Mouse (Mus musculus) intestine, embryonic 15.5 days (tissue): ENCODE data around the gene Clcn1. TPM values are rescaled to one million over a fixed set of nuclear protein-coding genes. Genes with fewer than 3 reads are reported as not detected.

Experiments used
- ATAC-seq: fragments of 200-750 bp; cut with Nextera tagmentation; 2 replicates; pipeline ENCODE4 v1.8.0; 2017; ENCODE audit warnings: moderate TSS enrichment, moderate library complexity
- H3K27ac ChIP-seq: fragments of 300-500 bp; sonication (generic); 2 replicates; pipeline ENCODE4 v1.5.1; 2015; ENCODE audit warnings: mild to moderate bottlenecking, inconsistent platforms
- H3K27me3 ChIP-seq: fragments of 300-500 bp; sonication (generic); replicated peaks from 2 replicates; pipeline ENCODE4 v1.6.1; 2015; ENCODE audit warnings: inconsistent platforms
- H3K36me3 ChIP-seq: fragments of 300-500 bp; sonication (generic); 2 replicates; pipeline ENCODE4 v1.6.1; 2015; ENCODE audit warnings: inconsistent platforms
- H3K4me1 ChIP-seq: fragments of 300-500 bp; sonication (generic); replicated peaks from 2 replicates; pipeline ENCODE4 v1.6.1; 2015; ENCODE audit warnings: inconsistent platforms
- H3K4me2 ChIP-seq: fragments of 300-500 bp; sonication (generic); replicated peaks from 2 replicates; pipeline ENCODE4 v1.6.1; 2015; ENCODE audit warnings: mild to moderate bottlenecking, inconsistent platforms
- H3K4me3 ChIP-seq: fragments of 300-500 bp; sonication (generic); replicated peaks from 2 replicates; pipeline ENCODE4 v1.5.1; 2015; ENCODE audit warnings: inconsistent platforms
- H3K9ac ChIP-seq: fragments of 300-500 bp; sonication (generic); 2 replicates; pipeline ENCODE4 v1.6.1; 2015; ENCODE audit warnings: inconsistent platforms
- H3K9me3 ChIP-seq: fragments of 300-500 bp; sonication (generic); 2 replicates; pipeline ENCODE4 v1.6.1; 2016; ENCODE audit warnings: inconsistent platforms
- WGBS: fragments of 180-500 bp; shearing (Covaris S2); methylation state at CpG from one replicate; pipeline ENCODE4 v1.1.7; 2015; 5-methylcytosine and 5-hydroxymethylcytosine counted together
- polyA plus RNA-seq: library from polyadenylated mRNA; unstranded; fragments of >200 nt; fragmentation: Nextera tagmentation; extraction: Ambion mirVana; gene quantifications from 2 replicates; pipeline ENCODE4 v1.2.1, GENCODE M21; 2015

Clcn1 gene
- polyA plus RNA-seq, 1 experiment from 2014 or later, result 0.13 TPM

GRCm38 (mm10) chr6:42354076-42355019, 67.9 kb downstream of the Clcn1 start:
- WGBS, result 52% methylated on average over 11 of the region's 11 CpGs
- H3K27me3 ChIP-seq, result no peaks in the 10 kb centered on the region
- H3K9ac ChIP-seq, result no peak overlapping the region
- no peak for ATAC-seq
- H3K36me3 ChIP-seq, result peaks cover 25% of the 10 kb centered on the region
- no peak overlapping the region for H3K4me3 ChIP-seq
- H3K4me1 ChIP-seq, result peaks cover 40% of the 10 kb centered on the region
- H3K4me2 ChIP-seq, result peak overlapping the region; percentile 90
- H3K27ac ChIP-seq, result no peak overlapping the region
- H3K9me3 ChIP-seq, result no peaks in the 10 kb centered on the region

GRCm38 (mm10) chr6:42355366-42355765, 68.9 kb downstream of the Clcn1 start:
- WGBS, result 90% methylated on average over 6 of the region's 6 CpGs
- Histone ChIP-seq H3K27me3 (no peaks in the 10 kb centered on the region), H3K4me2 (no peak overlapping the region), H3K36me3 (peaks cover 25% of the 10 kb centered on the region), H3K4me1 (peaks cover 40% of the 10 kb centered on the region), H3K9me3 (no peaks in the 10 kb centered on the region), H3K9ac (no peak overlapping the region), H3K4me3 (no peak overlapping the region), H3K27ac (no peak overlapping the region)
- no peak for ATAC-seq

- ATAC-seq, result no peak
- Histone ChIP-seq H3K4me3 (no peak overlapping the region), H3K27ac (no peak overlapping the region), H3K4me2 (no peak overlapping the region), H3K9me3 (no peaks in the 10 kb centered on the region), H3K27me3 (no peaks in the 10 kb centered on the region), H3K4me1 (peaks cover 35% of the 10 kb centered on the region), H3K36me3 (peaks cover 25% of the 10 kb centered on the region), H3K9ac (no peak overlapping the region)
- WGBS, result 93% methylated on average over 13 of the region's 13 CpGs
Measured at GRCm38 (mm10) chr6:42355794-42356600, 69.5 kb downstream of the Clcn1 start.

DNA sequence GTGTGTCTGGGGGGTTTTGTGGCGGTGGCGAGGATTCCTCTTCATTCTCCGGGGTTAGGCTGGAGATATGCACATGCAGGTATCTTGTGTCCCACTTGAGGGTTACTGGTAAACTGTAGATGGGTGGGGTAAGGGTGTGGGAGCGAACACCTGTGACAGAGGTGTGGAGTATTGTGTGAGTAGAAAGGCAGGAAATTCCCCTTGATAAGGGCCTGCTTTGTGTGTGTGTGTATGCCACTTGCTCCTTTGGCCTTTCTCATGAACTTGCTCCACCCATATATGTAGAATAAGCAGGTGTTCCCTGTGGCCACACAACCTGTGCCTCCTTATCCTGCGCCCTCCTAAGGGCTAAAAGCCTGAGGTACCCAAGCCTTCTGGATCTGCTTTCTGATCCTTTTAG, 70.4 kb downstream of the Clcn1 start:
- ATAC-seq, result peak; percentile 67
- no peak overlapping the region for H3K4me2 ChIP-seq
- H3K36me3 ChIP-seq, result peaks cover 25% of the 10 kb centered on the region
- 90% methylated on average over 5 of the region's 5 CpGs for WGBS
- no peak overlapping the region for H3K27ac ChIP-seq
- no peak overlapping the region for H3K4me3 ChIP-seq
- H3K9me3 ChIP-seq, result no peaks in the 10 kb centered on the region
- no peak overlapping the region for H3K9ac ChIP-seq
- H3K4me1 ChIP-seq, result peaks cover 26% of the 10 kb centered on the region
- no peaks in the 10 kb centered on the region for H3K27me3 ChIP-seq

- Histone ChIP-seq H3K9me3 (no peaks in the 10 kb centered on the region), H3K36me3 (peaks cover 25% of the 10 kb centered on the region), H3K4me3 (no peak overlapping the region), H3K27me3 (no peaks in the 10 kb centered on the region), H3K9ac (no peak overlapping the region), H3K4me1 (peaks cover 16% of the 10 kb centered on the region), H3K27ac (no peak overlapping the region), H3K4me2 (no peak overlapping the region)
- ATAC-seq, result no peak
- WGBS, result 46% methylated on average over 6 of the region's 6 CpGs
Measured at GRCm38 (mm10) chr6:42357901-42358300, 71.4 kb downstream of the Clcn1 start.

GRCm38 (mm10) chr6:42358901-42359300, 72.4 kb downstream of the Clcn1 start:
- H3K4me1 ChIP-seq, result 0 out of 2 replicates have a peak, but pooled peaks cover 8% of the 10 kb centered on the region
- H3K4me3 ChIP-seq, result no peak overlapping the region
- H3K36me3 ChIP-seq, result peaks cover 25% of the 10 kb centered on the region
- H3K9ac ChIP-seq, result no peak overlapping the region
- 90% methylated on average over 12 of the region's 12 CpGs for WGBS
- ATAC-seq, result no peak
- peak overlapping the region; percentile 54; the same call in 1 of the 2 replicates for H3K27ac ChIP-seq
- H3K4me2 ChIP-seq, result no peak overlapping the region
- no peaks in the 10 kb centered on the region for H3K27me3 ChIP-seq
- no peaks in the 10 kb centered on the region for H3K9me3 ChIP-seq

- no peak for ATAC-seq
- Histone ChIP-seq H3K4me1 (0 out of 2 replicates have a peak, but pooled peaks cover 2% of the 10 kb centered on the region), H3K9me3 (no peaks in the 10 kb centered on the region), H3K4me2 (no peak overlapping the region), H3K4me3 (no peak overlapping the region), H3K27ac (peak overlapping the region; percentile 54; the same call in 1 of the 2 replicates), H3K36me3 (peaks cover 25% of the 10 kb centered on the region), H3K9ac (no peak overlapping the region), H3K27me3 (no peaks in the 10 kb centered on the region)
- WGBS, result 63% methylated on average over 9 of the region's 9 CpGs
Measured at GRCm38 (mm10) chr6:42359364-42360147, 73.1 kb downstream of the Clcn1 start.

DNA sequence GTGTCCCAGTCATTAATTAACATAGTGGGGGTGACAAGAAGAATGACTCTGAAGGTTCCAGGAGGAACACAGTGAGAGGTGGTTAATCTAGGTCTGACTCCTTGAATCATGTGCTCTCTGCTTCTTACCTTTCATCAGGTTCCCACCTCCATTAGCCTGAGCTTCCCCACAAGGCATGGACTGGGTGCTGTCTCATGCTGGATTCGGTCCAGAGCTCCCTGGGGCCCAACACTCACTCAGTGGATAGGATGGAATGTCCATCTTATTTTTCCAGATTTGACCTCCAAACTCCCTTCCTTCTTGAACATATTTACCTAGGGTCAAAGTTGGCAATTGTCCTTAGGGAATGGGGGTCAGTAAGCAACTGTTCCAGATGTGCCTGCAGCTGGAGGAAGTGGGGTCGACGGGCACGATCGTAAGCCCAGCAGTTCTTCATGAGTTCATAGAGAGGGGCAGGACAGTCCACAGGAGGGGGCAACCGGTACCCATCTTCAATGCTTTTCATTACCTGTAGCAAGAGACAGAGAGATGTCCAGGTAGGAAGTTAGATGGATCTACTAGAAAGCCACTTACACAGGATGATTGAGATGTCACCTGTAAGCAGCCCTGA, 73.9 kb downstream of the Clcn1 start:
- H3K9ac ChIP-seq, result no peak overlapping the region
- H3K4me3 ChIP-seq, result no peak overlapping the region
- no peak overlapping the region for H3K4me2 ChIP-seq
- no peaks in the 10 kb centered on the region for H3K27me3 ChIP-seq
- H3K27ac ChIP-seq, result no peak overlapping the region
- H3K36me3 ChIP-seq, result peaks cover 25% of the 10 kb centered on the region
- no peaks in the 10 kb centered on the region for H3K9me3 ChIP-seq
- no peak for ATAC-seq
- 82% methylated on average over 6 of the region's 6 CpGs for WGBS
- 0 out of 2 replicates have a peak, but pooled peaks cover 2% of the 10 kb centered on the region for H3K4me1 ChIP-seq

DNA sequence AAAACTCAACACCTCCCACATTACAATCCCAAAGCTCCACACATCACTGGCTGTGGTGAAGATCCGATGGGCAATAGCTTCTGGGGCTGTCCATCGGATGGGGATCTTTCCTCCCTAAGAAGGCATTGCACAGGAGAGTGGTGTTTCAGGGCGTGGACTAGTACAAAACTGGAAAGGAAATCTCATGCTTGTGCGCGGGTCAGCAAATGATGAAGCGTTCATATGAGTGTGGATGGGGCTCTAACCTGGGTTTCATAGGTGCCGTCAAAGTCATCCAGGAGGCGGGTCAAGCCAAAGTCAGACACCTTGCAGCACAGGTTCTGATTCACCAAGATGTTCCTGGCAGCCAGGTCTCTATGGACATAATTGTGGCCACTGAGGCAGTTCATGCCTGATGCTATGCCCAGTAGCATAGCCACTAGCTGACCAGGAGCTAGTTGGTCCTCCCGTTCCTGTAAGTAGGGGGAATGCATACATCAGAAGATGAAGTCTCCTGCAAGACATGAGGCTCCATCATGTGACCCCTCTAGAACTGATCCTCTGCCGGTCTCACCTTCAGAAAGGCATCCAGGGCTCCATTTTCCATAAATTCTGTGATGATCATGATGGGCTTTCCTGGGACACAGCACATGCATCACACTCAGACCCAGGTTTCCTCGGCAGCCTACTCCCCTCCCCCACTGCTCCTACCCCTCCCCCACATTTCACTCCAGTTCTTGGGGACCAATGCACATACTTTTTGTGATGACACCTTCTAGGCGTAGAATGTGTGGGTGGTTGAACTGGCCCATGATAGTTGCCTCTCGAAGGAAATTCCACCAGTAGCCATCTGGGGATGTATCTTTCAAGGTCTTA, 74.8 kb downstream of the Clcn1 start:
- 0 out of 2 replicates have a peak, but pooled peaks cover 2% of the 10 kb centered on the region for H3K4me1 ChIP-seq
- ATAC-seq, result no peak
- no peak overlapping the region for H3K9ac ChIP-seq
- H3K4me2 ChIP-seq, result no peak overlapping the region
- no peak overlapping the region for H3K4me3 ChIP-seq
- H3K9me3 ChIP-seq, result no peaks in the 10 kb centered on the region
- no peaks in the 10 kb centered on the region for H3K27me3 ChIP-seq
- 92% methylated on average over 13 of the region's 13 CpGs for WGBS
- peaks cover 18% of the 10 kb centered on the region for H3K36me3 ChIP-seq
- no peak overlapping the region for H3K27ac ChIP-seq

- Histone ChIP-seq H3K27ac (no peak overlapping the region), H3K27me3 (no peaks in the 10 kb centered on the region), H3K9me3 (no peaks in the 10 kb centered on the region), H3K4me3 (no peak overlapping the region), H3K9ac (no peak overlapping the region), H3K4me2 (no peak overlapping the region), H3K4me1 (0 out of 2 replicates have a peak, but pooled peaks cover 2% of the 10 kb centered on the region), H3K36me3 (peaks cover 12% of the 10 kb centered on the region)
- WGBS, result 78% methylated on average over 1 of the region's 1 CpGs
- ATAC-seq, result no peak
Measured at GRCm38 (mm10) chr6:42362074-42362473, 75.6 kb downstream of the Clcn1 start.

- peaks cover 8% of the 10 kb centered on the region for H3K36me3 ChIP-seq
- no peak for ATAC-seq
- H3K4me1 ChIP-seq, result 0 out of 2 replicates have a peak, but pooled peaks cover under 1% of the 10 kb centered on the region
- H3K9me3 ChIP-seq, result no peaks in the 10 kb centered on the region
- H3K9ac ChIP-seq, result no peak overlapping the region
- 81% methylated on average over 1 of the region's 1 CpGs for WGBS
- H3K27ac ChIP-seq, result no peak overlapping the region
- H3K4me3 ChIP-seq, result no peak overlapping the region
- H3K27me3 ChIP-seq, result no peaks in the 10 kb centered on the region
- no peak overlapping the region for H3K4me2 ChIP-seq
Measured at GRCm38 (mm10) chr6:42362497-42362896, 76.0 kb downstream of the Clcn1 start.
